Mouse (Mus musculus) forebrain, embryonic 12.5 days (tissue): ENCODE measurements around the gene Rpl41. TPM values are rescaled to one million over a fixed set of nuclear protein-coding genes. Genes with fewer than 3 reads are reported as not detected.

Experiments
- ATAC-seq: fragments of 200-750 bp; cut with Nextera tagmentation; 2 replicates; pipeline ENCODE4 v1.8.0; 2017; ENCODE audit warnings: moderate TSS enrichment; ENCODE audit not compliant: low FRiP score
- H3K27ac ChIP-seq: fragments of 300-500 bp; sonication (generic); 2 replicates; pipeline ENCODE4 v1.5.1; 2016; ENCODE audit warnings: mild to moderate bottlenecking
- H3K27me3 ChIP-seq: fragments of 300-500 bp; sonication (generic); 2 replicates; pipeline ENCODE4 v1.6.1; 2016; ENCODE audit warnings: mild to moderate bottlenecking
- H3K36me3 ChIP-seq: fragments of 300-500 bp; sonication (generic); replicated peaks from 2 replicates; pipeline ENCODE4 v1.6.1; 2016; ENCODE audit warnings: mild to moderate bottlenecking
- H3K4me1 ChIP-seq: fragments of 300-500 bp; sonication (generic); 2 replicates; pipeline ENCODE4 v1.6.1; 2016
- H3K4me2 ChIP-seq: fragments of 300-500 bp; sonication (generic); 2 replicates; pipeline ENCODE4 v1.6.1; 2016; ENCODE audit warnings: mild to moderate bottlenecking, moderate library complexity
- H3K4me3 ChIP-seq: fragments of 300-500 bp; sonication (generic); replicated peaks from 2 replicates; pipeline ENCODE4 v1.5.1; 2016; ENCODE audit warnings: mild to moderate bottlenecking
- H3K9ac ChIP-seq: fragments of 300-500 bp; sonication (generic); 2 replicates; pipeline ENCODE4 v1.6.1; 2016; ENCODE audit warnings: mild to moderate bottlenecking
- H3K9me3 ChIP-seq: fragments of 300-500 bp; sonication (generic); 2 replicates; pipeline ENCODE4 v1.6.1; 2016
- WGBS: fragments of 180-500 bp; shearing (Covaris S2); methylation state at CpG from one replicate; pipeline ENCODE4 v1.1.7; 2016; 5-methylcytosine and 5-hydroxymethylcytosine counted together
- microRNA-seq: library from miRNA; unstranded; fragments of <30 nt; microRNA quantifications from one replicate; pipeline ENCODE4, GENCODE M21; 2017
- polyA plus RNA-seq: library from polyadenylated mRNA; unstranded; fragments of >200 nt; fragmentation: Nextera tagmentation; extraction: Ambion mirVana; gene quantifications from 2 replicates; pipeline ENCODE4 v1.2.1, GENCODE M21; 2016

Rpl41 gene
- polyA plus RNA-seq, 1 experiment from 2014 or later: 2,922 TPM

DNA sequence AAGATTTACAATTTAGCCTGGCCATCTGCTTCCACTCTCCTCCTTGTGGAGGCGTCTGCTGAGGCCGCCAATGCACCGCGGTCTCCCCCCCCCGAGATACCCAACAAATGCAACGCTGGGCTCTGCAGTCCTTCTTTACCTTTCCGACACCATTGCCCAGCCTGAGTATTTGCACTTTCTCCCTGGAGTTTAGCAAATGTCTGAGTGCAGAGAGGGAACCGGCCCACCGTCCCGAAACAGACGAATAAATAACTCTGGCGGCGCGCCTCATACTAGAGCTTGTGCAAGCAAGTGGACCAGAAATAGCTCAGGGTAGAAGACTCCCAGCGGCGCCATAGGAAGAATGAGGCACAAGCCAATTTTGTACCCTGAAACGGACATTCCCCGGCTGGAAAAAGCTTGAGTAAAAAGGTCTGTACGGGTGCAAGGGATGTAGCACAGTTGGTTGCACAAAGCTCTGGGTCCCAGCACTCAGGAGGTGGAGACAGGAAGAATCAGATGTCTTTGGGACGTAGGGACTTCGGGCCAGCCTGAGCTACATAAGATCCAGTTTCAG lies 49.9 kb downstream of the Rpl41 start:
- Histone ChIP-seq H3K36me3 (no peaks in the 10 kb centered on the region), H3K27ac (peak overlapping the region; percentile 68), H3K4me3 (peak overlapping the region; percentile 63), H3K27me3 (peaks cover 10% of the 10 kb centered on the region), H3K9me3 (no peaks in the 10 kb centered on the region), H3K4me1 (peaks cover 29% of the 10 kb centered on the region), H3K4me2 (peak overlapping the region; percentile 81), H3K9ac (peak overlapping the region; percentile 59)
- WGBS: 3% methylated on average over 21 of the region's 21 CpGs
- ATAC-seq: peak; percentile 37

DNA sequence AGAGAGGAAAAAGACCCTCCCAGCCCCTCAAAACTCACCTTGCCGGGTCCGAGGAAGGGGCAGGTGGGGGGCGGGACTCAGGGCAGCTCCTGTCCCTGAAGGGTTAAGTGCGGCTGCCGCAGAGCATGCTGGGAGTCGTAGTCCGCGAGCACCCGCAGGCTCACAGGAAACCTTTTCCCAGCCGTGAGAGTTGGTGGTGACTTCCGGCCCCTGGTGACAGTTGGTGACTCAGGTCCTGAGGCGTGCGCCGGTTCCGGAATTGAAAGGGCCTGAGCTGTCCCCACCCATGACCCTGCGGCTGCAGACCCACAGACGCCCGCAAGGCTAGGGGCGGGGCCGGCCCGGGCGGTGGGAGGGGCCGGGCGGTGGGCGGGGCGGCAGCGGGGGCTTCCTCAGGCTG lies 50.5 kb downstream of the Rpl41 start, which contains the start of gene Myl6b:
Gene Myl6b (minus strand): TSS at position 96 of the 400 bp plus-strand sequence.
- peaks cover 10% of the 10 kb centered on the region for H3K27me3 ChIP-seq
- peaks cover 29% of the 10 kb centered on the region for H3K4me1 ChIP-seq
- H3K36me3 ChIP-seq: no peaks in the 10 kb centered on the region
- under 1% methylated on average over 26 of the region's 27 CpGs for WGBS
- no peaks in the 10 kb centered on the region for H3K9me3 ChIP-seq
- H3K4me2 ChIP-seq: peak within 1 kb of the TSS; percentile 81
- peak within 1 kb of the TSS; percentile 59 for H3K9ac ChIP-seq
- H3K4me3 ChIP-seq: peak within 1 kb of the TSS; percentile 63
- peak within 1 kb of the TSS; percentile 68 for H3K27ac ChIP-seq
- peak; percentile 83 for ATAC-seq

Small RNAs within 50 kb of the gene (microRNA-seq; reads per million reads assigned to microRNA genes)
- gene Gm47275 (not detected), gene Mir6916 (not detected), gene Mir6917 (not detected)

Other genes with a start within 250 kb of the Rpl41 start
- 40.2 and 42.2 TPM in 2 replicates for gene Pan2, start 246.0 kb downstream of the Rpl41 start, polyA plus RNA-seq
- gene Cnpy2, start 226.8 kb downstream of the Rpl41 start, polyA plus RNA-seq: 200 and 212 TPM in 2 replicates
- gene Cs, start 211.6 kb downstream of the Rpl41 start, polyA plus RNA-seq: 221 and 235 TPM in 2 replicates
- 24.2 and 25.5 TPM in 2 replicates for gene Coq10a, start 180.3 kb downstream of the Rpl41 start, polyA plus RNA-seq
- gene Ankrd52, start 172.2 kb downstream of the Rpl41 start, polyA plus RNA-seq: 11.3 and 13.9 TPM in 2 replicates
- gene Slc39a5, start 148.1 kb downstream of the Rpl41 start, polyA plus RNA-seq: not detected in 2 replicates
- gene Nabp2, start 137.8 kb downstream of the Rpl41 start, polyA plus RNA-seq: 141 and 155 TPM in 2 replicates
- 61.9 and 62.0 TPM in 2 replicates for gene Rnf41, start 137.6 kb downstream of the Rpl41 start, polyA plus RNA-seq
- 189 and 210 TPM in 2 replicates for gene Smarcc2, start 90.1 kb downstream of the Rpl41 start, polyA plus RNA-seq
- gene Myl6, start 55.2 kb downstream of the Rpl41 start, polyA plus RNA-seq: 660 and 684 TPM in 2 replicates
- gene Myl6b, start 50.6 kb downstream of the Rpl41 start, polyA plus RNA-seq: 2.4 and 2.7 TPM in 2 replicates
- 11.2 and 13.8 TPM in 2 replicates for gene Esyt1, start 23.4 kb downstream of the Rpl41 start, polyA plus RNA-seq
- 19.9 and 20.5 TPM in 2 replicates for gene Zc3h10, start 1.5 kb downstream of the Rpl41 start, polyA plus RNA-seq
- 196 and 203 TPM in 2 replicates for gene Pa2g4, start 16.7 kb upstream of the Rpl41 start, polyA plus RNA-seq
- gene Erbb3, start 40.3 kb upstream of the Rpl41 start, polyA plus RNA-seq: 2.0 TPM in 2 replicates
- gene Rps26, start 77.4 kb upstream of the Rpl41 start, polyA plus RNA-seq: 484 and 501 TPM in 2 replicates
- 6.8 and 7.7 TPM in 2 replicates for gene Ikzf4, start 96.7 kb upstream of the Rpl41 start, polyA plus RNA-seq
- 10.4 and 10.7 TPM in 2 replicates for gene Suox, start 124.8 kb upstream of the Rpl41 start, polyA plus RNA-seq
- 90.9 and 98.8 TPM in 2 replicates for gene Rab5b, start 147.0 kb upstream of the Rpl41 start, polyA plus RNA-seq
- gene Pmel, start 154.9 kb upstream of the Rpl41 start, polyA plus RNA-seq: 0.88 and 4.4 TPM in 2 replicates
- gene Cdk2, start 155.7 kb upstream of the Rpl41 start, polyA plus RNA-seq: 95.2 and 104 TPM in 2 replicates
- gene Dgka, start 195.6 kb upstream of the Rpl41 start, polyA plus RNA-seq: 3.9 and 4.2 TPM in 2 replicates
- gene Pym1, start 198.6 kb upstream of the Rpl41 start, polyA plus RNA-seq: 51.2 and 52.8 TPM in 2 replicates
- 0.40 and 0.60 TPM in 2 replicates for gene Mmp19, start 241.6 kb upstream of the Rpl41 start, polyA plus RNA-seq